Mouse (Mus musculus) frontal cortex, postnatal 10 days (tissue): ENCODE measurements around the gene Cd28.

Experiments used
- DNase-seq, 2 experiments: peaks; one replicate each; pipeline ENCODE4 v3.0.0; 2022; ENCODE audit warnings: low spot score in 2 of 2, mixed read lengths in 1 of 2

Cd28 gene

DNA sequence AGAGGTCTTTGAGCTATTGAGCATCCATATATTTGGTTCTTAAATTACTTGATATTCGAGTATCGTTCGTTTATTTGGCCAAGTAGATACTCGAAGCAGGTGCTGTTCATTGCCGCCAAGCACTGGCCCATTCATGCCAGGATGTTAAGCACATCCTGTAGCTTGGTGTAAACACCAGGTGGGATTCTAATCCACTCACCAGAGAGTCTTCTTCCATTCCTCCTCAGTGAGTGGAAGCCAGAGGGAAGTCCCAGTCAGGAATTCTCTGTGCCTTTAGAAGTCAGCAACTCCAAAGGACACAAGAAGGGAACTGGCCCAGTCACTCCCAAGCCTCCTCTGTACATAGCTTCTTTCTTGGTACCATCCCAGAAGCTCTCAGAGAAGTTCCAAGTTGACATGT, at the start of gene Cd28:
Gene Cd28 (plus strand): TSS at position 234 of the 400 bp plus-strand sequence.
- DNase-seq, result no peak

DNA sequence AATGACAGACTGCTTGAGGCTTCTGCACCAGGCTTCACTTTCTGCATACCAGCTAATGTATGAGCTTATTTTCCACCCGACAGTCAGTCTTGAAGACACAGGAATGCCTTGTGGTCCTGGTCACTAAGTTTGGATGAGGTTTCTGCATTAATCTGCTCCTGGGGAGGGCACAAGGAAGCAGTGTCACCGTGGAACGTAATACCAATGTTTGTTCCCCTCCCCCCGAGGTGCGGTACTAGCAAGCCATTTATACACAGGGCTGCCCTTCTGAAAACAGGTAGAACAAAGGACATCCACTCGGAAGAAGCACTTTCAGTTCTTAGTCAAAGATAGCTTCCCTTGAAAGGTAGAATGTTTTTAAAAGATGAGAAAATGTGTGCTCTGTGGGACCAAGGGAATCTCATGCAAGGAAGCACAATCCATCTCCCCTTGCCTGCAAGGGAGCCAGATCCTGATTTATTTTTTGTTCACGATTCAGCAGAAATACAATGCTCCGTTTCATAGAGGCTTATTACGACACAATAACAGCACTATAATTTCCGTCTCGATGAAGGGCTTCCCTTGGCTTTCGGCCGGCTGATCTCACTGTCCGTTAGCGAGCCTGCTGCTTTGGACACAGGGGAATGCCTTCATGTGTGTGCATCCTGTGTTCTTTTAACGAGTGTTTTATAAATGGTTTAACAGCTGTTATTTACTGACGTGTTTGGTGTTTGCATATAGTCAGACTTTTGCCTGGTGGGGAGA, 48.6 kb upstream of the Cd28 start:
- DNase-seq, result peak in 1 of 2 experiments; percentile 21

GRCm38 (mm10) chr1:60669048-60669447, 47.6 kb upstream of the Cd28 start:
- no peak for DNase-seq

DNA sequence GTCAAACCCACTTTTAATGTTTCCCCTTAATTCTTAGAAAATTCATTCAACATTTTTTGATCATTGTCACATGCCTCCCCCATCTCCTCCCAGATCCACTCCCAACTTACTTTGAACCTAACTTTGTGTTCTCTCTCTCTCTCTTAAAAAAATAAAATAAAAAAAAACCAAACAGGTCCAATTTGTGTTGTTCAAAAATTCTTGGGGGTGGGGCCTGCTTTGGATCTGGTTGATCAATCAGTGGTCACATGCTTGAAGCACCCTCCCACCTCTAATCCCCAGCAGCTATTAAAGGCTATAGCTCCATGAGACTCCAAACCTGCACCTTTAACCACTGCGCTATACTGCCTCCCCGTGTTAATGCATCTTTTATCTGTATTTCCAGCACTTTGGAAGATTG, 46.9 kb upstream of the Cd28 start:
- no peak for DNase-seq

- DNase-seq, result no peak
These were observed 46.4 kb upstream of the Cd28 start for GRCm38 (mm10) chr1:60670172-60670571.

GRCm38 (mm10) chr1:60683766-60684165, 32.8 kb upstream of the Cd28 start:
- DNase-seq, result peak in 1 of 2 experiments; percentile 23

DNA sequence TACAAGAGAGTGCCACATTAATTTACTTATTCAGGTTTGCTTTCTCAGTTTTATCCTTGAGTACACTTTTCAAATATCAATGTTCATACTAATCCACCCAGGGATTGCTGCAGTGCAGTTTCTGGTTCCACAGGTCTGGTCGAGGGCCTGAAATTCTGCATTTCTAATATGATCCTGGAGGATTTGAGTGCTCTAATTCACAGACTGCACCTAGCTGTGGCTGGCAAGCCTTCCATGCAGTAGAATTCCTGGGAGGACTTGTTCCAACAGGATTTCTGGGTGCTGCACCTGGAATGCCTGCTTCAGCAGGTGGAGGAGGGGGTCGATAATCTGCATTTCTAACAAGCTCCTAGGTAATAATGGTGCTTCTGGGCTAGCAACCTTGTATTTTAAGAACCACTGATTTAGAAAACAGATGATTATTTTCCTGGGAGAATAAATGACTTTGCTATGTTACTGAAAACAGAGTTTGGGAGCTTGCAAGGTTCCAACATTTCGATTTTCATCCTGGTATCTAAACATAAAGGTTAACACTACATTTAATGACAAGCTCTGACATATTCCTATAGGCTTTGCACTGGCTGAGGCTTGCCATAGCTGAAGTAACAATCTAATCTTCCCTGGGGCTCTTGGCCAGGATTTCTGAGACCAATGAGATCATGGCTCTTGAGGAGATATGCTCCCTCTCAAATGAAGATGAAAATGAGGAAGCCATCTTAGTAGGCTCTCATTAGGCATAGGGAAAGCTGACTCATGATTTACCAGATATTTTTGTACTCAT, 20.3 kb upstream of the Cd28 start:
- no peak for DNase-seq

DNA sequence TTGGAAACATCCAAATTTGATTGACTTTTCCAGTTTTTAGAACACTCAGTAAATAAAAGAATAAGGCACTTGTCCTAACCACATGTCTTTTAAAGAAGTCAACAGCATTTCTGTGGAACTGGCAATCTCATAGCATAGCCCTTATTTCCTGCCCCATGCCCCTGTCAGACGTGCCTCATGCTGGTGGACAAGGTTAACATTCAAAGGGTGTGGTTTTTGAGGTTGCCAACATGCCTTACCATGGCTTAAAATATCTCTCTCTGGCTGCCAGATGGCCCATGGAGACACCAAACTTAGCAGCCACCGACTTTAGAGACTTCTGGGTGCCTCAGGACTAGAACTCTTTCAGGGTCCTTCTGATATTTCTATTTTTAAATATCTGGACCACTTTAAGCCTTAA, 14.0 kb upstream of the Cd28 start:
- no peak for DNase-seq

GRCm38 (mm10) chr1:60713238-60713637, 3.4 kb upstream of the Cd28 start:
- no peak for DNase-seq

- DNase-seq, result no peak
These were observed 876 bp upstream of the Cd28 start for GRCm38 (mm10) chr1:60715651-60716196.

DNA sequence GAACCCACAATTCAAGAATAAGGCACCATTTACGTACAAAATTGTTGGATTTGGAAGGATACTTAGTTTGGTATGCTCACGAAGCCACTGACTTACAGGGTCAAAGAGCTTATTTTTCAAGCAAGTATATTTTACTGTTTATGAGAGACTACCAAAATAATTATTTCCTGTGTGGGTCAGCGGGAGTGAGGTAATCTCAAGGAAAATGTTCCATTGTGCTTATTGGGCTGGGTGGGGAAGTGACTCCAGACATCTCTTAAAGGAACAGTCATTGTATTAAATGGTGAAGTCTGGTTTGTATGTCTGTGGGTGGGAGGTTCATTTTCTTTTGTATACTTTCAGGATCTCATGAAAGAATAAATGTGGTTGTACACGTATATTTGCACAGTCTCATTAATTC, 2.0 kb downstream of the Cd28 start:
- no peak for DNase-seq

GRCm38 (mm10) chr1:60723555-60723954, 7.0 kb downstream of the Cd28 start:
- no peak for DNase-seq

DNA sequence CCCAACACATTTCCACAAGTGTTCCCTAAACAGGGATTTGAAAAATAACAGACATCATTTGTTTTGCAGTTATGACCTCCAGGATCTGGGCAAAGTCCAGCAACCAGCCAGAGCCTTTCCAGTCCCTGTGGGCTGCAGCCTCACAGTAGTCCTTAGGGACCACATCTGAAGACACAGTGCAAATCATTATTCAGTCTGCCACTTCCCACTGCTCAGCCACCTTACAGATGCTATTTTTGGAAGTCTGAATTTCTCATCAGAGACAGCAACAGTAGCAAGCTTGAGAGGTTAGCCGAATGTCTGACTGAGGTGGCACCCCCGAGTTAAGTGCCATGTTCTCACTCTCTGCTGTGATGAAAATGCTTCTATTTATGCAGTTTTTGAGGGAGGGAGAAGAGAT, 15.3 kb downstream of the Cd28 start:
- DNase-seq, result no peak

- no peak for DNase-seq
These were observed 18.7 kb downstream of the Cd28 start for GRCm38 (mm10) chr1:60735072-60735907.

DNA sequence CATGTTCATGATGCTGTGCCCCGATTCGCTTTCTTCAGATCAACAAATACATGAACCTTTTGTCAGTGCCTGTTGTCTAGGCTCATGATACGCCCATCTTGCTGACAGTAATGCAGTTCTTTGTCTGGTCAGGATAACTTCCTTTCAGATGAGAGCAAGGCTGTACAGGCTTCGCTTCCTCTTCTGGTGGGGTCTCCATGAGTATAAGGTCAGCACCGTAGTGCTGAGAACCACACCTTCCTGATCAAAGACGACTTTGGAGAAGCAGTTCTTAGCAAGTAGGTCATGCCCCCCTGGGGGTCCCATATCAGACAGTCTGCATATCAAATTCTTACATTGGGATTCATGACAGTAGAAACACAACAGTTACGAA, 19.3 kb downstream of the Cd28 start:
- DNase-seq, result no peak

GRCm38 (mm10) chr1:60744266-60744665, 27.7 kb downstream of the Cd28 start:
- no peak for DNase-seq

DNA sequence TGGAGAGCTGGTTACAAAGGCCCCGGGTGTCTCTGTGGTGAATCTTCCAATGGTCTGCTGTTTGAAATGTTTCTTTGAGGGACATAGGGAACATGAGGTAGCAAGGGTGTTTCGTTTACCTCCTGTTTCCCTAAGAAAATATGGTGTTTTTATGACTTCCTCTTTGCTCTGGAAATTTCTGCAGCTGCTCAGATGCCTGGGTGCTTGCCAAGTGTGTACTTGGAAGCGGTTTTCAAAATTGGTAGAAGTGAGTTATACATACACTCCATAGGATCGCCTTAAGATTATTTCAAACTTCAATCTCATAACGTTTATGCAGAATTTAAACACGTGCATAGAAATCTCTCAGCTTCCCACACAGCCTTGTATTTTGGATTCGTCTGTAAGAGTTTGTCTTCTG, 29.1 kb downstream of the Cd28 start:
- DNase-seq, result no peak

- DNase-seq, result no peak
These were observed 29.6 kb downstream of the Cd28 start for GRCm38 (mm10) chr1:60746153-60746552.

- DNase-seq, result no peak
These were observed 30.3 kb downstream of the Cd28 start for GRCm38 (mm10) chr1:60746856-60747255.

DNA sequence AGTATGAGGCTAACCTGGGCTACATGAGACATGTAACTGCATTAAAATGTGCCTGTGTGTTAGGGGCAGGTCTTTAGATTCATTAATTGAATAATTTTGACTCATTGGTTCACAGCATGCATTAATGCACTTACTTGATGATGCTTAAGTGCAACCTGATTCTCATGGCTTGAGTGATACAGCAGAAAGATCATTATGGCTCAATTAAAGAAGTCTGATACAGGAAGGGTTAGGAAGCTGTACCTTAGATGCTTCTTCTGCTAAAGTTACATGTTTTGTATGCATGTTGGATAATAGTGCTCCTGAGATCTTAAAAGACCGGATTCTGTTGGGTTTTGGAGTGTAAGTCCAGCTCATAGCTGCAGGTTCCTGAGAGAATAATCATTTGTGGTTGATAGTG, 31.7 kb downstream of the Cd28 start:
- DNase-seq, result no peak

- no peak for DNase-seq
These were observed 32.3 kb downstream of the Cd28 start for GRCm38 (mm10) chr1:60748936-60749335.

- no peak for DNase-seq
These were observed 32.8 kb downstream of the Cd28 start for GRCm38 (mm10) chr1:60749346-60749840.
